Mouse (Mus musculus) stomach, postnatal 0 days (tissue): ENCODE data around the gene Xrcc6. TPM values are rescaled to one million over a fixed set of nuclear protein-coding genes. Genes with fewer than 3 reads are reported as not detected.

Experiments used
- ATAC-seq: fragments of 200-750 bp; cut with Nextera tagmentation; 2 replicates; pipeline ENCODE4 v1.8.0; 2017; ENCODE audit not compliant: low FRiP score, low TSS enrichment
- DNase-seq: peaks from one replicate; pipeline ENCODE4 v3.0.0-alpha.2; 2016; ENCODE audit warnings: low spot score
- H3K27ac ChIP-seq: fragments of 300-500 bp; sonication (generic); replicated peaks from 2 replicates; pipeline ENCODE4 v1.5.1; 2014; ENCODE audit warnings: mild to moderate bottlenecking, control low read depth
- H3K27me3 ChIP-seq: fragments of 300-500 bp; sonication (generic); 2 replicates; pipeline ENCODE4 v1.6.1; 2014; ENCODE audit warnings: low read length; ENCODE audit not compliant: control insufficient read depth, insufficient read depth
- H3K36me3 ChIP-seq: fragments of 300-500 bp; sonication (generic); 2 replicates; pipeline ENCODE4 v1.6.1; 2014; ENCODE audit warnings: low read length, mixed read lengths; ENCODE audit not compliant: control insufficient read depth, insufficient read depth
- H3K4me1 ChIP-seq: fragments of 300-500 bp; sonication (generic); replicated peaks from 2 replicates; pipeline ENCODE4 v1.6.1; 2014; ENCODE audit warnings: antibody characterized with exemption; ENCODE audit not compliant: control insufficient read depth, insufficient read depth
- H3K4me2 ChIP-seq: fragments of 300-500 bp; sonication (generic); replicated peaks from 2 replicates; pipeline ENCODE4 v1.6.1; 2014; ENCODE audit warnings: low read depth, mild to moderate bottlenecking, control low read depth, moderate library complexity
- H3K4me3 ChIP-seq: fragments of 300-500 bp; sonication (generic); 2 replicates; pipeline ENCODE4 v1.5.1; 2014; ENCODE audit warnings: low read depth, low read length, control low read depth
- H3K9ac ChIP-seq: fragments of 300-500 bp; sonication (generic); 2 replicates; pipeline ENCODE4 v1.6.1; 2014; ENCODE audit warnings: mild to moderate bottlenecking, low read length, control low read depth, mixed read lengths
- H3K9me3 ChIP-seq: fragments of 300-500 bp; sonication (generic); 2 replicates; pipeline ENCODE4 v1.6.1; 2016; ENCODE audit warnings: low read length; ENCODE audit not compliant: control insufficient read depth
- CTCF ChIP-seq: IDR thresholded peaks from 2 replicates; pipeline ENCODE4 v1.5.1; 2016; ENCODE audit warnings: antibody characterized with exemption, low read depth, mild to moderate bottlenecking, moderate library complexity
- EP300 ChIP-seq: optimal IDR thresholded peaks from 2 replicates; pipeline ENCODE3; 2016; ENCODE audit warnings: antibody characterized with exemption
- WGBS: fragments of 180-500 bp; shearing (Covaris S2); extraction: QIAGEN DNeasy Blood & Tissue Kit; methylation state at CpG from one replicate; pipeline ENCODE4 v1.1.7; 2014; 5-methylcytosine and 5-hydroxymethylcytosine counted together
- polyA plus RNA-seq: library from polyadenylated mRNA; unstranded; fragments of >200 nt; fragmentation: Nextera tagmentation; extraction: Ambion mirVana; gene quantifications from 2 replicates; pipeline ENCODE4 v1.2.1, GENCODE M21; 2015

Xrcc6 gene
- polyA plus RNA-seq = 30.4 and 31.2 TPM in 2 replicates

DNA sequence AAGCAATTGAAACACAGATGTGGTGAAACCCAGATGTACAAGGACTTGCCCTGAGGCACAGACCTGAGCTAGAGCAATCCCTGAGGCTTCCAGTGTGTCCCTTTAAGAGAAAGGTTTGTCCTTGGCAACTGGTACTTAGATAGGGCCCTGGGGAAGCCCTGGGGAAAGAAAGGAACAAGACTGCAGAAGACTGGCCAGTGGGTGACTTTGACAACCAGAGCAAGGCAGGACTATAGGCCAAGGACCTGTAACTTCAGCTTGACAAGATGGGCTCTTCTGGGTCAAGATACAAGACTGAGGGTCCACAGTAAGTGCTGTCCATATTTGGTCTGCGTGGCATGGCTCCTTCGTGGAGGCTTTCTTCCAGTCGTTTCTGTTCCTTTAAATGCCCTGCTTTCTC is at the start of gene Xrcc6:
Xrcc6 (plus strand) TSS at position 190 of the 400 bp plus-strand sequence.
- DNase-seq = no peak
- no peak within 1 kb of the TSS for H3K9ac ChIP-seq
- no peaks in the 10 kb centered on the region for H3K4me1 ChIP-seq
- H3K4me2 ChIP-seq = no peak within 1 kb of the TSS
- no peak within 1 kb of the TSS for H3K27ac ChIP-seq
- WGBS = 72% methylated on average over 3 of the region's 3 CpGs
- no peaks in the 10 kb centered on the region for H3K27me3 ChIP-seq
- TF ChIP-seq CTCF = no peak
- TF ChIP-seq EP300 = no peak
- no peaks in the 10 kb centered on the region for H3K36me3 ChIP-seq
- no peak for ATAC-seq
- no peak within 1 kb of the TSS for H3K4me3 ChIP-seq
- no peaks in the 10 kb centered on the region for H3K9me3 ChIP-seq

DNA sequence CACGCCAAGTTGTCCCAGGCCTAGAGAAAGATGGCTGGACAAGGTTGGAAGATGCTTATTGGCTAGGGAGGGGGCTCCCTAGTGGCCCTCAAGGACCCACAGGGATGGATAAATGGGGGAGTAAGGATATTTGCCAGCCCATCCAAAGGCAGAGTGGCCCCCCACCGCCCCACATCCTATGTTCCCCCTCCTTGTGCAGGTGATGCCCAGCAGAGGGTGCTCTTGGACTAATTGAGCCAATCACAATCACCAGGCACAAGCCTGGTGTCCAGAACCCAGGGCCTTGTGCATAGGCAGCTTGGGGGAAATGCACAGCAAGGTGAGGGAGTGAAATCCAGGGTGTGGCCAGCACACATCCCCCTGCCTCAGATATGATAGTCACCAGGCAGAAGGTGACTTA is 49.4 kb upstream of the Xrcc6 start:
- peak; percentile 54 for DNase-seq
- Histone ChIP-seq H3K4me1 (peaks cover 2% of the 10 kb centered on the region; the same call in 1 of the 2 replicates), H3K27ac (no peak overlapping the region), H3K9me3 (no peaks in the 10 kb centered on the region), H3K4me2 (no peak overlapping the region), H3K9ac (no peak overlapping the region), H3K4me3 (no peak overlapping the region), H3K36me3 (no peaks in the 10 kb centered on the region), H3K27me3 (no peaks in the 10 kb centered on the region)
- no peak for ATAC-seq
- WGBS = 37% methylated on average over 2 of the region's 2 CpGs
- no peak for TF ChIP-seq EP300
- TF ChIP-seq CTCF = peak; percentile 81

DNA sequence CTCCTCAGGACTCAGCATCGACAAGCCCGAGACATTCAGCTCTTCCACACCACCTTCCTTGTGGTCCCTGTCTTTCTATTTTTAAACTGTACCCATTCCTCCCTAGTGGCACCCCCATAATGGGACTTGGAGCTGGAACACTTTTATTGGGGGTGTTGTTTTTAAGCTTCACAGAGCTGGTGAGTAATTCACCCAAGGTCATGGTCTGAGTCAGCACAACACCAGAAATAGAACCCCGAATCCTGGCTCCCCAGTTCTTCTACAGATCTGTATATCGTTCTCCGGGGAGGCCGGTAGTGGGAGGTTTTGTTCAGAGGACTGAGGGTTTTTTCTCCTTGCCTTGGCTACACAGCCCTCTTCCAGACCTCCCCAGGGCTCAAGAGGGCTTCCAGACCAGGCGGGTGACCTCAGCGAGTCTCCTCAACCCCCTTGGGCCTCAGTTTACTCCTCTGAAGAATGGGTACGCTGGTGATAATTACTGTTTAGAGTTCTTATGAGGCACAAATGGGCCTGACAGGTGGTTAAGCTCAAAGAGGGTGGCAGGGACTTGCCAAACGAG is 48.4 kb upstream of the Xrcc6 start:
- TF ChIP-seq EP300 (no peak), CTCF (no peak)
- no peak overlapping the region for H3K9ac ChIP-seq
- no peaks in the 10 kb centered on the region for H3K27me3 ChIP-seq
- no peaks in the 10 kb centered on the region for H3K36me3 ChIP-seq
- H3K27ac ChIP-seq = no peak overlapping the region
- 85% methylated on average over 10 of the region's 10 CpGs for WGBS
- no peak overlapping the region for H3K4me2 ChIP-seq
- DNase-seq = no peak
- H3K9me3 ChIP-seq = no peaks in the 10 kb centered on the region
- H3K4me3 ChIP-seq = no peak overlapping the region
- H3K4me1 ChIP-seq = peaks cover 2% of the 10 kb centered on the region; the same call in 1 of the 2 replicates
- no peak for ATAC-seq

DNA sequence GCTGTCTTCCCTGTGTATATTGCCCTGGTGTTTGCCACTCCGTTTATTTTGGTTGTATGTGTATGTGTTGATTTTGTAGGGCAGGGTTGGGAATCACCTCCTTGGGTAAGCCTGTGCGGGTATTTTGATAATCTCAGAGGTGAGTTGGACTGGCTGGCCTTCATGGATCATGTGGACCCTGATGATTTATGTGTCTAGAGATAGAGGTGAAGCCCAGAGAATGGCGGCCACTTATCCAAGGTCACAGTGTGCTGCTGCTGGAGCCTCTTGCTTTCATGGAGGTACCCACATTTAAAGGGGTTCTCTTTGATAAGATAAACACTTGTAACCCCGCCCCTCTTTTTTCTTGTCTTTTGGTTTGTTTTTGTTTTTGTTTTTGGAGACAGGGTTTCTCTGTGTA is 47.9 kb upstream of the Xrcc6 start:
- Histone ChIP-seq H3K4me3 (no peak overlapping the region), H3K36me3 (no peaks in the 10 kb centered on the region), H3K4me1 (peaks cover 2% of the 10 kb centered on the region; the same call in 1 of the 2 replicates), H3K9ac (no peak overlapping the region), H3K27me3 (no peaks in the 10 kb centered on the region), H3K4me2 (no peak overlapping the region), H3K27ac (no peak overlapping the region), H3K9me3 (no peaks in the 10 kb centered on the region)
- DNase-seq (no peak), ATAC-seq (no peak)
- 83% methylated on average over 4 of the region's 4 CpGs for WGBS
- TF ChIP-seq EP300 (no peak), CTCF (no peak)

DNA sequence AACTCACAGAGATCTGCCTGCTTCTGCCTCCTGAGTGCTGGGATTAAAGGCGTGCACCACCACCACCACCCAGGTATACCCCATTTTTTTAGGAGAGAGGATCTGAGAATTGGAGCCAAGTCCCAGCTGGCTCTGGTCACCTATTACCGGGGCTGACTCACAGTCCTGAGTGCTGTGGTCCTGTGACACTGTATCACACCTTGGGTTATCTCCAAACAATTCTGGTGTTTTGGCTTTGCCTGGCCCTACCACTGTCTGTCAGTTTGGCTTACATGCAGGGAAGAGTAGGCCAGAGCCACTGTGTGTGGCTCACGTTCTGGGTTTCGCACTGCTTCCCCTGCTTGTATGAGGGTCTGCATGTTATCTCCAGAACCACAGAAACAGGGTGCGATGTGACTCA is 47.4 kb upstream of the Xrcc6 start:
- Histone ChIP-seq H3K4me1 (peaks cover 2% of the 10 kb centered on the region; the same call in 1 of the 2 replicates), H3K27me3 (no peaks in the 10 kb centered on the region), H3K4me2 (no peak overlapping the region), H3K9ac (no peak overlapping the region), H3K9me3 (no peaks in the 10 kb centered on the region), H3K4me3 (no peak overlapping the region), H3K27ac (no peak overlapping the region), H3K36me3 (no peaks in the 10 kb centered on the region)
- ATAC-seq = no peak
- TF ChIP-seq CTCF (no peak), EP300 (no peak)
- 91% methylated on average over 5 of the region's 5 CpGs for WGBS
- DNase-seq = no peak

DNA sequence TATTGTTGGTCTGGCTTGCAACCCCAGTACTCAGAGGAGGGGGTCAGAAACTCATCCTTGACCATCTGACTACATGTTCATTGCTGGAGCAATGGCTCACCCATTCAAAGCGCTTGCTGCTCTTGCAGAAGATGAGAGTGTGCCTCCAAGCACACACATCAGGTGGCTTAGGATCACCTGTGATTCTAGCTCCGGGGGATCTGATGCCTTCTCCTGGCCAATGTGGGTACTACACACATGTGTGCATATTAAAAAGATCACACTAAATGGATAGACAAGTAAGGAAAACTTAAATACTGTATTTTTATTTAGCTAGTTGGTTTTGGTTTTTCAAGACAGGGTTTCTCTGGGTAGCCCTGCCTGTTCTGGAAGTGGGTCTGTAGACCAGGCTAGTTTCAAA is 46.6 kb upstream of the Xrcc6 start:
- H3K4me3 ChIP-seq = no peak overlapping the region
- peaks cover 2% of the 10 kb centered on the region; the same call in 1 of the 2 replicates for H3K4me1 ChIP-seq
- DNase-seq (no peak), ATAC-seq (no peak)
- H3K9me3 ChIP-seq = no peaks in the 10 kb centered on the region
- H3K36me3 ChIP-seq = no peaks in the 10 kb centered on the region
- TF ChIP-seq CTCF = peak; percentile 34
- TF ChIP-seq EP300 = no peak
- H3K27me3 ChIP-seq = no peaks in the 10 kb centered on the region
- no peak overlapping the region for H3K4me2 ChIP-seq
- no peak overlapping the region for H3K27ac ChIP-seq
- no peak overlapping the region for H3K9ac ChIP-seq
- 90% methylated on average over 2 of the region's 2 CpGs for WGBS
